Mouse (Mus musculus) CH12.LX (cell line): ENCODE data around the gene Olfr420.

ENCODE experiments used
- CTCF ChIP-seq, 2 experiments: IDR thresholded peaks in 1 of 2; conservative IDR thresholded peaks in 1 of 2; 2 replicates each; pipeline ENCODE4 v1.5.1; 2011 to 2012; ENCODE audit warnings: low read depth in 2 of 2, low read length in 2 of 2, improper control_type of control experiment in 1 of 2, inconsistent platforms in 1 of 2, mild to moderate bottlenecking in 1 of 2, moderate library complexity in 1 of 2
- GABPA ChIP-seq: IDR thresholded peaks from 2 replicates; pipeline ENCODE4 v1.6.1; 2012; ENCODE audit warnings: low read depth, low read length, improper control_type of control experiment, inconsistent platforms; ENCODE audit not compliant: insufficient replicate concordance
- HCFC1 ChIP-seq: IDR thresholded peaks from 2 replicates; pipeline ENCODE4 v1.6.1; 2012; ENCODE audit warnings: low read depth, mild to moderate bottlenecking, inconsistent platforms, low read length, improper control_type of control experiment
- MAFK ChIP-seq: IDR thresholded peaks from 2 replicates; pipeline ENCODE4 v1.6.1; 2011; ENCODE audit warnings: low read length, improper control_type of control experiment; ENCODE audit not compliant: insufficient replicate concordance
- MAX ChIP-seq: IDR thresholded peaks from 2 replicates; pipeline ENCODE4 v1.6.1; 2011; ENCODE audit warnings: low read length, improper control_type of control experiment
- NELFE ChIP-seq: IDR thresholded peaks from 2 replicates; pipeline ENCODE4 v1.6.1; 2011; ENCODE audit warnings: low read depth, low read length, improper control_type of control experiment
- NRF1 ChIP-seq: IDR thresholded peaks from 2 replicates; pipeline ENCODE4 v1.6.1; 2014; ENCODE audit warnings: low read depth, mild to moderate bottlenecking, inconsistent platforms, low read length, improper control_type of control experiment, moderate library complexity
- POLR2A ChIP-seq: IDR thresholded peaks from 2 replicates; pipeline ENCODE4 v1.6.1; 2011; ENCODE audit warnings: low read depth, mild to moderate bottlenecking, improper control_type of control experiment, low read length
- POLR2AphosphoS2 ChIP-seq: IDR thresholded peaks from 2 replicates; pipeline ENCODE4 v1.6.1; 2011; ENCODE audit warnings: low read depth, low read length, improper control_type of control experiment
- SMC3 ChIP-seq: IDR thresholded peaks from 2 replicates; pipeline ENCODE4 v1.6.1; 2011; ENCODE audit warnings: low read depth, low read length, improper control_type of control experiment
- UBTF ChIP-seq: IDR thresholded peaks from 2 replicates; pipeline ENCODE4 v1.6.1; 2012; ENCODE audit warnings: low read depth, mild to moderate bottlenecking, inconsistent platforms, low read length, improper control_type of control experiment, moderate library complexity
- USF1 ChIP-seq: IDR thresholded peaks from 2 replicates; pipeline ENCODE4 v1.6.1; 2014; ENCODE audit warnings: low read depth, mild to moderate bottlenecking, inconsistent platforms, low read length, improper control_type of control experiment
- ZKSCAN1 ChIP-seq: IDR thresholded peaks from 2 replicates; pipeline ENCODE4 v1.6.1; 2012; ENCODE audit warnings: low read depth, inconsistent platforms, low read length, improper control_type of control experiment, borderline replicate concordance

DNA sequence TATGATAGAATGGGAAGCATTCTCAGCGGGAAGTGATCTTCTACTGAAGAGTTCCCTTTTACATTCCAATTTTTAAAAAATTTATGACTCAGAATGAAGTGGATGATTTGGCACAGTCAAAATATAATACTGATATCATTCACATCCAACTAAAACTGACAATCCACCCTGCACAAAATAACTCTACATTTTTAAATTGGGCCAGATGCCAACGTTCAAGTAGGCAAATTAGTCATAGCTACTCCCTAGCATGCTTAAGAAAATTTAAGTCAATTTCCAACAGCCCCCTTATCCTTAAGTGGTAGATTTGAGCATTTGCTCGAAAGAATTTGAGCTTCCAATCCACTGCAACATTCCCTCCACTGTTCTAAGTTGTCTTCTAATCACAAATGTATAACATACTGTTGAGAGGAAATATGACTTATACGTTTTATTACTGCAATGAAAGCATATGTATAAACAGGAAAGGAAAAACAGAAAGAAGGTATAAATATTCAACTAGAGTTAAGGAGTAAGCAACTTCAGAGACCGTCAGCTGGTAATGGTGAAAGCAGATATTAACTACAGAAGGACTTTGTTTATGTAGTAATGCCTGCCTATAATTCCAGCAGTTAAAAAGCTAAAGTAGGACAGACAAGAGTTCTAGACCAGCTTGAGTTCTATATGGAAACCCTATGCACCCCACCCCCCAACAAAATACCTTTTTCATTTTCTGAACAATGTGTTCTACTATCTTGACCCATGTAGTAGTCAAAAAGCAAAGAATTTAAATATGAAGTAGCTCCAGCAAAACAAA lies 15.5 kb downstream of the Olfr420 start:
- TF ChIP-seq ZKSCAN1 (no peak), NRF1 (no peak), POLR2A (no peak), CTCF (conservative IDR thresholded peaks at IDR 0.05 in 1 of 2, IDR thresholded peaks at IDR 0.05 in 1 of 2; ENCODE audit: low read depth in 2 of 2, low read length in 2 of 2) (no peak), UBTF (no peak), GABPA (no peak), SMC3 (no peak), MAX (no peak), NELFE (no peak), USF1 (no peak), POLR2AphosphoS2 (no peak), HCFC1 (no peak), MAFK (no peak)
